Mouse (Mus musculus) MEL (cell line): Measurements from ENCODE around the gene Glra3. TPM values are rescaled to one million over a fixed set of nuclear protein-coding genes. Genes with fewer than 3 reads are reported as not detected.

Experiments used
- DNase-seq: peaks from one replicate; pipeline ENCODE4 v3.0.0; 2011; ENCODE audit warnings: low read depth, low spot score
- H3K27ac ChIP-seq: 2 replicates; pipeline ENCODE4 v1.5.1; 2012; ENCODE audit warnings: low read depth, mild to moderate bottlenecking, control low read depth, low read length, moderate library complexity; ENCODE audit not compliant: control insufficient read depth
- H3K27me3 ChIP-seq, 2 experiments: fragments of 150-350 bp in 1 of 2; sonication (generic) in 1 of 2; 2 replicates each; pipeline ENCODE4 v1.6.1; 2012; ENCODE audit warnings: low read length in 2 of 2, mild to moderate bottlenecking in 2 of 2, improper control_type of control experiment in 1 of 2, moderate library complexity in 1 of 2; ENCODE audit not compliant: insufficient read depth in 2 of 2, control insufficient read depth in 1 of 2
- H3K36me3 ChIP-seq, 2 experiments: 2 replicates each; pipeline ENCODE4 v1.6.1; 2012 to 2014; ENCODE audit warnings: low read length in 2 of 2, improper control_type of control experiment in 1 of 2, inconsistent platforms in 1 of 2, mild to moderate bottlenecking in 1 of 2; ENCODE audit not compliant: insufficient read depth in 2 of 2, control insufficient read depth in 1 of 2
- H3K4me1 ChIP-seq, 2 experiments: fragments of 150-350 bp in 1 of 2; sonication (generic) in 1 of 2; 2 replicates each; pipeline ENCODE4 v1.6.1; 2012; ENCODE audit warnings: low read length in 2 of 2, improper control_type of control experiment in 1 of 2, mild to moderate bottlenecking in 1 of 2; ENCODE audit not compliant: insufficient read depth in 2 of 2, control insufficient read depth in 1 of 2
- H3K4me3 ChIP-seq, 2 experiments: fragments of 150-350 bp in 1 of 2; sonication (generic) in 1 of 2; 2 replicates each; pipeline ENCODE4 v1.5.1; 2012; ENCODE audit warnings: low read depth in 2 of 2, low read length in 2 of 2, mild to moderate bottlenecking in 2 of 2, moderate library complexity in 2 of 2, control low read depth in 1 of 2, improper control_type of control experiment in 1 of 2; ENCODE audit not compliant: control insufficient read depth in 1 of 2, insufficient read depth in 1 of 2
- H3K79me2 ChIP-seq: 2 replicates; pipeline ENCODE4 v1.6.1; 2012; ENCODE audit warnings: mild to moderate bottlenecking, low read length, moderate library complexity; ENCODE audit not compliant: control insufficient read depth, poor library complexity, insufficient read depth
- H3K9ac ChIP-seq: 2 replicates; pipeline ENCODE4 v1.6.1; 2012; ENCODE audit warnings: low read depth, mild to moderate bottlenecking, control low read depth, low read length, moderate library complexity; ENCODE audit not compliant: control insufficient read depth, poor library complexity, severe bottlenecking
- H3K9me3 ChIP-seq: fragments of 150-350 bp; sonication (generic); replicated peaks from 2 replicates; pipeline ENCODE4 v1.6.1; 2012; ENCODE audit warnings: mild to moderate bottlenecking, low read length, improper control_type of control experiment, moderate library complexity; ENCODE audit not compliant: insufficient read depth
- BHLHE40 ChIP-seq: IDR thresholded peaks from 2 replicates; pipeline ENCODE4 v1.6.1; 2012; ENCODE audit warnings: low read depth, mild to moderate bottlenecking, inconsistent platforms, low read length, improper control_type of control experiment, borderline replicate concordance
- CHD1 ChIP-seq: IDR thresholded peaks from 2 replicates; pipeline ENCODE4 v1.6.1; 2012; ENCODE audit warnings: low read depth, mild to moderate bottlenecking, inconsistent platforms, low read length, improper control_type of control experiment
- CHD2 ChIP-seq: IDR thresholded peaks from 2 replicates; pipeline ENCODE4 v1.6.1; 2011; ENCODE audit warnings: low read length, improper control_type of control experiment
- CTCF ChIP-seq, 3 experiments: IDR thresholded peaks in 2 of 3; conservative IDR thresholded peaks in 1 of 3; 2 replicates each; pipeline ENCODE4 v1.5.1; 2011 to 2012; ENCODE audit warnings: low read length in 3 of 3, low read depth in 2 of 3, mild to moderate bottlenecking in 2 of 3, improper control_type of control experiment in 1 of 3, inconsistent platforms in 1 of 3, mixed read lengths in 1 of 3, moderate library complexity in 1 of 3; ENCODE audit not compliant: control insufficient read depth in 1 of 3, insufficient read depth in 1 of 3, poor library complexity in 1 of 3, severe bottlenecking in 1 of 3
- E2F4 ChIP-seq: IDR thresholded peaks from 2 replicates; pipeline ENCODE4 v1.6.1; 2011; ENCODE audit warnings: low read depth, low read length, improper control_type of control experiment, borderline replicate concordance
- ELF1 ChIP-seq: IDR thresholded peaks from 2 replicates; pipeline ENCODE4 v1.6.1; 2014; ENCODE audit warnings: low read depth, mild to moderate bottlenecking, inconsistent platforms, low read length, improper control_type of control experiment, moderate library complexity
- ETS1 ChIP-seq: IDR thresholded peaks from 2 replicates; pipeline ENCODE4 v1.6.1; 2012; ENCODE audit warnings: low read depth, mild to moderate bottlenecking, inconsistent platforms, low read length, improper control_type of control experiment, moderate library complexity
- GABPA ChIP-seq: IDR thresholded peaks from 2 replicates; pipeline ENCODE4 v1.6.1; 2012; ENCODE audit warnings: low read depth, mild to moderate bottlenecking, inconsistent platforms, low read length, improper control_type of control experiment, moderate library complexity
- GATA1 ChIP-seq: IDR thresholded peaks from 2 replicates; pipeline ENCODE4 v1.6.1; 2011; ENCODE audit warnings: low read depth, low read length, improper control_type of control experiment
- HCFC1 ChIP-seq: IDR thresholded peaks from 2 replicates; pipeline ENCODE4 v1.6.1; 2012; ENCODE audit warnings: low read depth, mild to moderate bottlenecking, inconsistent platforms, low read length, improper control_type of control experiment, moderate library complexity
- JUND ChIP-seq: IDR thresholded peaks from 2 replicates; pipeline ENCODE4 v1.6.1; 2011; ENCODE audit warnings: low read depth, mild to moderate bottlenecking, improper control_type of control experiment, low read length
- MAFK ChIP-seq: IDR thresholded peaks from 2 replicates; pipeline ENCODE4 v1.6.1; 2011; ENCODE audit warnings: low read depth, mild to moderate bottlenecking, low read length, improper control_type of control experiment, borderline replicate concordance
- MAX ChIP-seq: IDR thresholded peaks from 2 replicates; pipeline ENCODE4 v1.6.1; 2011; ENCODE audit warnings: low read length, improper control_type of control experiment
- MAZ ChIP-seq: IDR thresholded peaks from 2 replicates; pipeline ENCODE4 v1.6.1; 2012; ENCODE audit warnings: low read depth, mild to moderate bottlenecking, inconsistent platforms, low read length, improper control_type of control experiment
- MEF2A ChIP-seq: IDR thresholded peaks from 2 replicates; pipeline ENCODE4 v1.6.1; 2014; ENCODE audit warnings: low read depth, mild to moderate bottlenecking, inconsistent platforms, low read length, improper control_type of control experiment; ENCODE audit not compliant: poor library complexity, insufficient replicate concordance, severe bottlenecking; ENCODE audit errors: extremely low read depth
- MYC ChIP-seq: IDR thresholded peaks from 2 replicates; pipeline ENCODE4 v1.6.1; 2011; ENCODE audit warnings: low read depth, mild to moderate bottlenecking, low read length, improper control_type of control experiment, moderate library complexity
- NELFE ChIP-seq: IDR thresholded peaks from 2 replicates; pipeline ENCODE4 v1.6.1; 2011; ENCODE audit warnings: low read depth, low read length, improper control_type of control experiment
- NRF1 ChIP-seq: IDR thresholded peaks from 2 replicates; pipeline ENCODE4 v1.6.1; 2014; ENCODE audit warnings: low read depth, mild to moderate bottlenecking, inconsistent platforms, low read length, improper control_type of control experiment, moderate library complexity; ENCODE audit not compliant: poor library complexity, insufficient read depth, severe bottlenecking
- POLR2A ChIP-seq, 2 experiments: IDR thresholded peaks; 2 replicates each; pipeline ENCODE4 v1.6.1; 2011 to 2012; ENCODE audit warnings: low read length in 2 of 2, mild to moderate bottlenecking in 2 of 2, control low read depth in 1 of 2, improper control_type of control experiment in 1 of 2, low read depth in 1 of 2, moderate library complexity in 1 of 2; ENCODE audit not compliant: control insufficient read depth in 1 of 2, insufficient read depth in 1 of 2, poor library complexity in 1 of 2
- RAD21 ChIP-seq: IDR thresholded peaks from 2 replicates; pipeline ENCODE4 v1.6.1; 2011; ENCODE audit warnings: mild to moderate bottlenecking, low read depth, low read length, improper control_type of control experiment
- RCOR1 ChIP-seq: IDR thresholded peaks from 2 replicates; pipeline ENCODE4 v1.6.1; 2012; ENCODE audit warnings: low read depth, mild to moderate bottlenecking, inconsistent platforms, low read length, improper control_type of control experiment
- SMC3 ChIP-seq: IDR thresholded peaks from 2 replicates; pipeline ENCODE4 v1.6.1; 2011; ENCODE audit warnings: low read depth, low read length, improper control_type of control experiment
- USF2 ChIP-seq, 2 experiments: IDR thresholded peaks; 2 replicates each; pipeline ENCODE4 v1.6.1; 2011 to 2012; ENCODE audit warnings: improper control_type of control experiment in 2 of 2, low read length in 2 of 2, borderline replicate concordance in 1 of 2, inconsistent platforms in 1 of 2, low read depth in 1 of 2, mild to moderate bottlenecking in 1 of 2; ENCODE audit not compliant: insufficient read depth in 1 of 2
- ZC3H11A ChIP-seq: IDR thresholded peaks from 2 replicates; pipeline ENCODE4 v1.6.1; 2012; ENCODE audit warnings: low read depth, mild to moderate bottlenecking, inconsistent platforms, low read length, improper control_type of control experiment
- ZKSCAN1 ChIP-seq: IDR thresholded peaks from 2 replicates; pipeline ENCODE4 v1.6.1; 2012; ENCODE audit warnings: low read depth, mild to moderate bottlenecking, inconsistent platforms, low read length, improper control_type of control experiment, moderate library complexity
- ZMIZ1 ChIP-seq: IDR thresholded peaks from 2 replicates; pipeline ENCODE4 v1.6.1; 2012; ENCODE audit warnings: low read depth, mild to moderate bottlenecking, inconsistent platforms, low read length, improper control_type of control experiment, moderate library complexity
- ZNF384 ChIP-seq: IDR thresholded peaks from 2 replicates; pipeline ENCODE4 v1.6.1; 2012; ENCODE audit warnings: low read depth, mild to moderate bottlenecking, inconsistent platforms, low read length, improper control_type of control experiment
- polyA plus RNA-seq, 2 experiments: library from polyadenylated mRNA; stranded (reverse) in 1 of 2; unstranded in 1 of 2; fragments of >175 nt in 1 of 2; fragments of >200 nt in 1 of 2; gene quantifications; 2 replicates each; pipeline versions ENCODE4 v1.2.1 to v1.2.4; 2012; ENCODE audit warnings: low replicate concordance in 2 of 2, low read depth in 1 of 2; ENCODE audit not compliant: insufficient read length in 2 of 2, insufficient read depth in 1 of 2, missing spikeins in 1 of 2
- total RNA-seq: library from RNA; depleted of rRNA; stranded (reverse); fragments of 300-350 nt; gene quantifications from 2 replicates; pipeline ENCODE4 v1.2.3, GENCODE M21; 2012

The Glra3 gene
- total and polyA plus RNA-seq, 3 experiments: not detected

DNA sequence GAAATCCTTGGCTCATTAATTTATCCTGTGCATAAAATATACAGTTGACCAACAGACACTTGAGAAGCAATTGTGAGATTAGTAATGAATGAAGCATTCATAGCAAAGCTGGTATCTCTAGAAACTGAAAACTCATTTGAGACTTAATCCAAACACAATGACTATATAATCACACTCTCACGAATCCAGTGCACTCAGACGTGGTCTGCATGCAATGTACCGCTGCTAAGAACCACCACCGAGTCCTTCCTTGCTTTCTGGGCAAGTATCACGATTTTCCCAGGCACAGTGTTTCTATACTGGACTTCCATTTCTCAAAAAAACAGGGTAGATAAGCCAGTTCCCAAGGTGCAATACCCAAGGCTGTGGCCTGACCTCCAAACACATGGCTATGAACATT, 211.3 kb downstream of the Glra3 start:
- H3K9ac ChIP-seq: no peak overlapping the region
- TF ChIP-seq GABPA (no peak), ZC3H11A (no peak), RCOR1 (no peak), MAX (no peak), HCFC1 (no peak), MAFK (no peak), ZNF384 (no peak), CHD1 (no peak), ZMIZ1 (no peak), GATA1 (no peak), SMC3 (no peak), ETS1 (no peak), JUND (no peak), CHD2 (no peak), MAZ (no peak), NRF1 (no peak), USF2 (IDR thresholded peaks at IDR 0.05; ENCODE audit: borderline replicate concordance in 1 of 2, insufficient read depth in 1 of 2, low read depth in 1 of 2, low read length in 2 of 2) (no peak), CTCF (IDR thresholded peaks at IDR 0.05 in 2 of 3, conservative IDR thresholded peaks at IDR 0.05 in 1 of 3; ENCODE audit: control insufficient read depth in 1 of 3, insufficient read depth in 1 of 3, low read depth in 2 of 3, low read length in 3 of 3, poor library complexity in 1 of 3, severe bottlenecking in 1 of 3) (no peak), ELF1 (no peak), MEF2A (no peak)
- H3K4me3 ChIP-seq: no peak overlapping the region
- no peaks in the 10 kb centered on the region for H3K79me2 ChIP-seq
- no peaks in the 10 kb centered on the region for H3K9me3 ChIP-seq
- H3K36me3 ChIP-seq: no peaks in the 10 kb centered on the region
- no peak overlapping the region for H3K27ac ChIP-seq
- H3K27me3 ChIP-seq: no peaks in the 10 kb centered on the region
- H3K4me1 ChIP-seq: no peaks in the 10 kb centered on the region
- no peak for DNase-seq

DNA sequence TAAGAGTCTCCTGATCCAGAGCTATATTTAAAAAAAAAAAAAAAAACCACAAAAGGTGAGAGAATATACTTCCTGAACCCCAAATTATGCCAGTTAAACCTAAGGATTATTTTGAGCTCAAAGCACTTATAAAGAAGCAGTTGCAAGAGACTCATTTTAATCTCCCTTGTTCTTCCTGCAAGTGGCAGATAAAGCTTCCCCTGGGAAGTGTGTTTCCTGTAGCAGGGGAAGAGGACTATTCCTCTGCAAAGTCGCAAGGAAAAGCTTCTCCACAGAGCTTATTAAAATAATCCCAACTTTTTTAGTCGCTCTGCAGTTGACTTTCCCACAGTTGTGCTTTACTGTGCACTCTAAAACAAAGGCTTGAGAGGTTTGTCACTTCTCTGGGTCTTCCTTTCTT, 218.7 kb downstream of the Glra3 start:
- Histone ChIP-seq H3K79me2 (no peaks in the 10 kb centered on the region), H3K27me3 (no peaks in the 10 kb centered on the region), H3K36me3 (no peaks in the 10 kb centered on the region), H3K9ac (no peak overlapping the region), H3K9me3 (no peaks in the 10 kb centered on the region), H3K4me3 (no peak overlapping the region), H3K27ac (no peak overlapping the region), H3K4me1 (no peaks in the 10 kb centered on the region)
- DNase-seq: no peak
- TF ChIP-seq GATA1 (no peak), POLR2A (IDR thresholded peaks at IDR 0.05; ENCODE audit: control insufficient read depth in 1 of 2, insufficient read depth in 1 of 2, low read depth in 1 of 2, low read length in 2 of 2, poor library complexity in 1 of 2) (no peak), MYC (no peak), ZMIZ1 (no peak), RAD21 (no peak), BHLHE40 (no peak), ELF1 (no peak), ZKSCAN1 (no peak), E2F4 (no peak), MEF2A (no peak), NELFE (no peak), CHD2 (no peak)
